Mouse (Mus musculus): ENCODE measurements around the gene Ick.

DNA sequence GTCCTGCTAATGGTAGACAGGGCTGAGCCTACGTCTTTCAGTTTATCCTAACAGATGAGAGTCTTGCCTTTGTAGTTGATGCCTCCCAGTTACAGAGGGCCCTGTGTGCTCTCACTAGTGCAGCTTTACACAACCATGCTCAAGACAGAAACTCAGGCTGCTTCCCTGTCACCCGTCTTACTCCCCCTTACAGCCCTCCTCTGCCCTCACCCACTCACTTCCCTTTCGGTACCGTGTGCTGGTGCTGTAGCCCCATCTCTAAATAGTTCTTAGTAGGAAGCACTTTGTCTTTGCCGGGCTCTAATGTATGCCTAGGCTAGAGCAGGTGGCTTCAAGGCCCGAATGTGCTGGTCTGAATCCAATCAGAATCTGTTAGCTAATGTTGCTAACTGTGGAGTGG is 15.3 kb downstream of the Ick start:
- TF ChIP-seq CTCF (IDR thresholded peaks at IDR 0.05; ENCODE audit: low read depth, low read length), result no peak
- TF ChIP-seq POLR2A (IDR thresholded peaks at IDR 0.05; ENCODE audit: borderline replicate concordance, low read depth, low read length), result no peak
